Mouse (Mus musculus): ENCODE results near the gene Glipr1l3. TPM values are rescaled to one million over a fixed set of nuclear protein-coding genes. Genes with fewer than 3 reads are reported as not detected.
"Not testable (repeated sequence)": the region's sequence is repeated elsewhere in the genome, so short reads cannot be mapped to it uniquely, and the experiment has no call there.

Gene Glipr1l3
- polyA plus RNA-seq, 1 experiment from 2014 or later: 0.23 TPM

DNA sequence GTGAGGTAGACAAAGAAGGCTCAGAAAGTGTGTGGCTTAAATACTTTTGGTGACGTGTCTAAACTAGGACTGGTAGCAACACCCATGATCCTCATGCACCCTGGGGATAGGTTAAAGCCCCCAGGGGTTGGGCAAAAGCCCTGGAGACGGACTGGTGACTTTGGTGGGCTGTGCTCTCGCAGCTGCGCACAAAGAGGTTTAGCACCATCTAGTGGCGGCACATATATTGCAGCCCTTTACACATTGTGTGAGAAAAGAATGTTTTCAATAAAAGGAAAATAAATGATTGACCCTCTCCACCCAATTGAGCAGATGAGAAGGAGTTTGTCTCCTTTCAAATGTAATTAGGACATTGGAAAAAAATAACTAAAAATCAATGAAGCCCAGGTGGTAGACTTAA is 54.3 kb downstream of the Glipr1l3 start:
- H3K4me1 ChIP-seq (ENCODE audit: insufficient read depth, low read depth, low read length); ATAC-seq; H3K9ac ChIP-seq (replicated peaks; ENCODE audit: low read depth); H3K4me3 ChIP-seq (ENCODE audit: low read depth, low read length); H3K36me3 ChIP-seq (ENCODE audit: insufficient read depth, low read length); H3K9me3 ChIP-seq (ENCODE audit: low read length); H3K4me2 ChIP-seq (replicated peaks; ENCODE audit: low read depth, low read length); H3K27me3 ChIP-seq (replicated peaks; ENCODE audit: insufficient read depth, low read length); H3K27ac ChIP-seq (ENCODE audit: low read length): not testable (repeated sequence)
- DNase-seq (ENCODE audit: low spot score): peak; percentile 51
- peak; percentile 71 for TF ChIP-seq CTCF (IDR thresholded peaks at IDR 0.05)
- 6% methylated on average over 5 of the region's 5 CpGs for WGBS

Other genes starting within 250 kb of the Glipr1l3 start
- gene Krr1, start 187.7 kb downstream of the Glipr1l3 start, polyA plus RNA-seq (2015; fragmentation: Nextera tagmentation; extraction: Ambion mirVana): 18.6 and 20.6 TPM in 2 replicates
- gene Glipr1, start 157.7 kb downstream of the Glipr1l3 start, polyA plus RNA-seq (2015; fragmentation: Nextera tagmentation; extraction: Ambion mirVana): 9.4 and 9.6 TPM in 2 replicates
- not detected in 2 replicates for gene Glipr1l1, start 100.1 kb downstream of the Glipr1l3 start, polyA plus RNA-seq (2015; fragmentation: Nextera tagmentation; extraction: Ambion mirVana)
- not detected in 2 replicates for gene Glipr1l2, start 77.0 kb downstream of the Glipr1l3 start, polyA plus RNA-seq (2015; fragmentation: Nextera tagmentation; extraction: Ambion mirVana)
- gene Caps2, start 3.3 kb upstream of the Glipr1l3 start, polyA plus RNA-seq (2015; fragmentation: Nextera tagmentation; extraction: Ambion mirVana): 1.4 and 2.0 TPM in 2 replicates
- gene Kcnc2, start 110.8 kb upstream of the Glipr1l3 start, polyA plus RNA-seq (2015; fragmentation: Nextera tagmentation; extraction: Ambion mirVana): 0.45 and 0.69 TPM in 2 replicates